Mouse (Mus musculus): Measurements from ENCODE around the gene Camk2g.

DNA sequence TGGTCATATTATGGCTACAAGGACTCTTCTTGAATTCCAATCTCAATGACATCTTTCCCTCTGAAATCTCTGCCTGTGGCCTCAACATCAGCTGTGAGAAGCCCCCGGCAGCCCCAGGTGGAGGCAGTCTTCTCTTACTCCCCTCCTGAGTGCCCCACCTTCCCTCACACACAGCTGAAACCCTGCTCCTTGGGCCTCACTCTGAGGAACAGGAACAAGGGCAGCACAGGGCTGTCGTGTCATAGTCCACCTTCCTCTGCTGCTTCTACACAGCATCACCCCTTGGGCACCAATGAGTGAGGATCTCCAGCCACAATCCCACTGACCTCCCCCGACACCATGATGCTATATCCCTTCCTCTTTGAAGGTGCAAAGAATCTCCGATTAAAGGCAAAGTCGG lies 7.9 kb downstream of the Camk2g start:
- no peak for TF ChIP-seq MYC (IDR thresholded peaks at IDR 0.05; ENCODE audit: low read depth, low read length)
- TF ChIP-seq POLR2A (IDR thresholded peaks at IDR 0.05; ENCODE audit: low read depth, low read length): no peak
- TF ChIP-seq CTCF (conservative IDR thresholded peaks at IDR 0.05 in 1 of 2, IDR thresholded peaks at IDR 0.05 in 1 of 2; ENCODE audit: low read depth in 2 of 2, low read length in 2 of 2): no peak
- no peak for TF ChIP-seq ETS1 (conservative IDR thresholded peaks at IDR 0.05; ENCODE audit: low read depth, low read length)
- no peak for TF ChIP-seq USF2 (conservative IDR thresholded peaks at IDR 0.05; ENCODE audit: low read depth, low read length)
- TF ChIP-seq EP300 (IDR thresholded peaks at IDR 0.05; ENCODE audit: low read length): no peak
- no peak for TF ChIP-seq ELF1 (IDR thresholded peaks at IDR 0.05; ENCODE audit: low read depth, low read length)
- no peak for TF ChIP-seq NRF1 (IDR thresholded peaks at IDR 0.05; ENCODE audit: low read depth, low read length)
- no peak for TF ChIP-seq MEF2A (IDR thresholded peaks at IDR 0.05; ENCODE audit: borderline replicate concordance, low read depth, low read length)
- TF ChIP-seq ZKSCAN1 (IDR thresholded peaks at IDR 0.05; ENCODE audit: borderline replicate concordance, low read depth, low read length): no peak
